Mouse (Mus musculus) lung, adult 2 months (tissue): ENCODE data around the gene Gm5129. TPM values are rescaled to one million over a fixed set of nuclear protein-coding genes. Genes with fewer than 3 reads are reported as not detected.

ENCODE experiments used
- DNase-seq: peaks from one replicate; pipeline ENCODE4 v3.0.0; 2022
- H3K4me1 ChIP-seq: fragments of 200-500 bp; 2 replicates; pipeline ENCODE4 v1.6.1; 2011; ENCODE audit warnings: low read length; ENCODE audit not compliant: control insufficient read depth, insufficient read depth
- H3K4me3 ChIP-seq: fragments of 200-500 bp; replicated peaks from 2 replicates; pipeline ENCODE3; 2011; ENCODE audit warnings: low read depth, mild to moderate bottlenecking, control low read depth, low read length; ENCODE audit errors: extremely low read depth
- CTCF ChIP-seq: fragments of 200-500 bp; IDR thresholded peaks from 2 replicates; pipeline ENCODE4 v1.5.1; 2011; ENCODE audit warnings: mild to moderate bottlenecking, low read length, control low read depth; ENCODE audit not compliant: insufficient read depth
- POLR2A ChIP-seq: fragments of 200-500 bp; IDR thresholded peaks from 2 replicates; pipeline ENCODE4 v1.6.1; 2011; ENCODE audit warnings: low read depth, mild to moderate bottlenecking, control low read depth, low read length, borderline replicate concordance; ENCODE audit errors: extremely low read depth
- WGBS: fragments of 180-500 bp; shearing (Covaris S2); methylation state at CpG from one replicate; pipeline ENCODE4 v1.1.7; 2018; 5-methylcytosine and 5-hydroxymethylcytosine counted together
- polyA plus RNA-seq: library from polyadenylated mRNA; depleted of rRNA; stranded (reverse); fragments of >200 nt; gene quantifications from 2 replicates; pipeline ENCODE4 v1.2.3, GENCODE M21; 2012

Gm5129 gene
- polyA plus RNA-seq, 1 experiment = not detected

GRCm38 (mm10) chr5:29759318-29759717 lies 23.6 kb upstream of the Gm5129 start:
- TF ChIP-seq POLR2A (no peak), CTCF (no peak)
- no peaks in the 10 kb centered on the region for H3K4me1 ChIP-seq

GRCm38 (mm10) chr5:29752894-29753293 lies 17.2 kb upstream of the Gm5129 start:
- no peaks in the 10 kb centered on the region for H3K4me1 ChIP-seq
- no peak for DNase-seq
- no peak overlapping the region for H3K4me3 ChIP-seq
- TF ChIP-seq CTCF (no peak), POLR2A (no peak)

More at GRCm38 (mm10) chr5:29759318-29759717, 23.6 kb upstream of the Gm5129 start:
- no peak for DNase-seq
- no peak overlapping the region for H3K4me3 ChIP-seq
- 73% methylated on average over 5 of the region's 5 CpGs for WGBS

- no peak for DNase-seq
- TF ChIP-seq POLR2A (no peak), CTCF (no peak)
- Histone ChIP-seq H3K4me3 (no peak overlapping the region), H3K4me1 (no peaks in the 10 kb centered on the region)
Observed at GRCm38 (mm10) chr5:29751306-29751705, 15.6 kb upstream of the Gm5129 start.

GRCm38 (mm10) chr5:29747661-29748060 lies 11.9 kb upstream of the Gm5129 start:
- TF ChIP-seq CTCF = no peak
- no peak for TF ChIP-seq POLR2A
- 95% methylated on average over 2 of the region's 2 CpGs for WGBS
- Histone ChIP-seq H3K4me3 (no peak overlapping the region), H3K4me1 (no peaks in the 10 kb centered on the region; the same call in 1 of the 2 replicates)
- no peak for DNase-seq

- no peak for DNase-seq
- H3K4me3 ChIP-seq = no peak overlapping the region
- 53% methylated on average over 4 of the region's 4 CpGs for WGBS
- TF ChIP-seq CTCF = no peak
- TF ChIP-seq POLR2A = no peak
- H3K4me1 ChIP-seq = peaks cover 17% of the 10 kb centered on the region
Observed at GRCm38 (mm10) chr5:29741093-29741492, 5.4 kb upstream of the Gm5129 start.

- 16% methylated on average over 1 of the region's 1 CpGs for WGBS
- no peak for DNase-seq
- TF ChIP-seq POLR2A (no peak), CTCF (no peak)
- no peak overlapping the region for H3K4me3 ChIP-seq
- H3K4me1 ChIP-seq = peaks cover 17% of the 10 kb centered on the region
Observed at GRCm38 (mm10) chr5:29740651-29741050, 4.9 kb upstream of the Gm5129 start.

- WGBS = 70% methylated on average over 4 of the region's 4 CpGs
- H3K4me3 ChIP-seq = no peak overlapping the region
Observed at GRCm38 (mm10) chr5:29738076-29738475, 2.3 kb upstream of the Gm5129 start.

GRCm38 (mm10) chr5:29737471-29737870 lies 1.7 kb upstream of the Gm5129 start:
- no peak overlapping the region for H3K4me3 ChIP-seq
- no peak for DNase-seq
- 84% methylated on average over 5 of the region's 5 CpGs for WGBS
- peaks cover 17% of the 10 kb centered on the region for H3K4me1 ChIP-seq
- TF ChIP-seq CTCF (no peak), POLR2A (no peak)

More at GRCm38 (mm10) chr5:29738076-29738475, 2.3 kb upstream of the Gm5129 start:
- no peak for TF ChIP-seq POLR2A
- no peak for TF ChIP-seq CTCF
- H3K4me1 ChIP-seq = peaks cover 17% of the 10 kb centered on the region
- no peak for DNase-seq

- TF ChIP-seq POLR2A = no peak
- no peak for TF ChIP-seq CTCF
- DNase-seq = no peak
- Histone ChIP-seq H3K4me1 (peaks cover 17% of the 10 kb centered on the region), H3K4me3 (peak overlapping the region; percentile 95)
- WGBS = 29% methylated on average over 9 of the region's 9 CpGs
Observed at GRCm38 (mm10) chr5:29736942-29737341, 1.2 kb upstream of the Gm5129 start.

GRCm38 (mm10) chr5:29736073-29736900 lies 551 bp upstream of the Gm5129 start:
- no peak for DNase-seq
- under 1% methylated on average over 48 of the region's 48 CpGs for WGBS

More at GRCm38 (mm10) chr5:29736073-29736900, 551 bp upstream of the Gm5129 start:
- TF ChIP-seq POLR2A = no peak
- no peak for TF ChIP-seq CTCF
- Histone ChIP-seq H3K4me1 (peaks cover 15% of the 10 kb centered on the region), H3K4me3 (peak overlapping the region; percentile 95)
